Mouse (Mus musculus) MEL (cell line): ENCODE results near the gene Ncf4. TPM values are rescaled to one million over a fixed set of nuclear protein-coding genes. Genes with fewer than 3 reads are reported as not detected.

Source experiments
- DNase-seq: peaks from one replicate; pipeline ENCODE4 v3.0.0; 2011; ENCODE audit warnings: low read depth, low spot score
- H3K27ac ChIP-seq: 2 replicates; pipeline ENCODE4 v1.5.1; 2012; ENCODE audit warnings: low read depth, mild to moderate bottlenecking, control low read depth, low read length, moderate library complexity; ENCODE audit not compliant: control insufficient read depth
- H3K27me3 ChIP-seq, 2 experiments: fragments of 150-350 bp in 1 of 2; sonication (generic) in 1 of 2; 2 replicates each; pipeline ENCODE4 v1.6.1; 2012; ENCODE audit warnings: low read length in 2 of 2, mild to moderate bottlenecking in 2 of 2, improper control_type of control experiment in 1 of 2, moderate library complexity in 1 of 2; ENCODE audit not compliant: insufficient read depth in 2 of 2, control insufficient read depth in 1 of 2
- H3K36me3 ChIP-seq, 2 experiments: 2 replicates each; pipeline ENCODE4 v1.6.1; 2012 to 2014; ENCODE audit warnings: low read length in 2 of 2, improper control_type of control experiment in 1 of 2, inconsistent platforms in 1 of 2, mild to moderate bottlenecking in 1 of 2; ENCODE audit not compliant: insufficient read depth in 2 of 2, control insufficient read depth in 1 of 2
- H3K4me1 ChIP-seq, 2 experiments: fragments of 150-350 bp in 1 of 2; sonication (generic) in 1 of 2; 2 replicates each; pipeline ENCODE4 v1.6.1; 2012; ENCODE audit warnings: low read length in 2 of 2, improper control_type of control experiment in 1 of 2, mild to moderate bottlenecking in 1 of 2; ENCODE audit not compliant: insufficient read depth in 2 of 2, control insufficient read depth in 1 of 2
- H3K4me3 ChIP-seq, 2 experiments: fragments of 150-350 bp in 1 of 2; sonication (generic) in 1 of 2; 2 replicates each; pipeline ENCODE4 v1.5.1; 2012; ENCODE audit warnings: low read depth in 2 of 2, low read length in 2 of 2, mild to moderate bottlenecking in 2 of 2, moderate library complexity in 2 of 2, control low read depth in 1 of 2, improper control_type of control experiment in 1 of 2; ENCODE audit not compliant: control insufficient read depth in 1 of 2, insufficient read depth in 1 of 2
- H3K79me2 ChIP-seq: 2 replicates; pipeline ENCODE4 v1.6.1; 2012; ENCODE audit warnings: mild to moderate bottlenecking, low read length, moderate library complexity; ENCODE audit not compliant: control insufficient read depth, poor library complexity, insufficient read depth
- H3K9ac ChIP-seq: 2 replicates; pipeline ENCODE4 v1.6.1; 2012; ENCODE audit warnings: low read depth, mild to moderate bottlenecking, control low read depth, low read length, moderate library complexity; ENCODE audit not compliant: control insufficient read depth, poor library complexity, severe bottlenecking
- H3K9me3 ChIP-seq: fragments of 150-350 bp; sonication (generic); replicated peaks from 2 replicates; pipeline ENCODE4 v1.6.1; 2012; ENCODE audit warnings: mild to moderate bottlenecking, low read length, improper control_type of control experiment, moderate library complexity; ENCODE audit not compliant: insufficient read depth
- CHD1 ChIP-seq: IDR thresholded peaks from 2 replicates; pipeline ENCODE4 v1.6.1; 2012; ENCODE audit warnings: low read depth, mild to moderate bottlenecking, inconsistent platforms, low read length, improper control_type of control experiment
- CHD2 ChIP-seq: IDR thresholded peaks from 2 replicates; pipeline ENCODE4 v1.6.1; 2011; ENCODE audit warnings: low read length, improper control_type of control experiment
- CTCF ChIP-seq, 3 experiments: IDR thresholded peaks in 2 of 3; conservative IDR thresholded peaks in 1 of 3; 2 replicates each; pipeline ENCODE4 v1.5.1; 2011 to 2012; ENCODE audit warnings: low read length in 3 of 3, low read depth in 2 of 3, mild to moderate bottlenecking in 2 of 3, improper control_type of control experiment in 1 of 3, inconsistent platforms in 1 of 3, mixed read lengths in 1 of 3, moderate library complexity in 1 of 3; ENCODE audit not compliant: control insufficient read depth in 1 of 3, insufficient read depth in 1 of 3, poor library complexity in 1 of 3, severe bottlenecking in 1 of 3
- E2F4 ChIP-seq: IDR thresholded peaks from 2 replicates; pipeline ENCODE4 v1.6.1; 2011; ENCODE audit warnings: low read depth, low read length, improper control_type of control experiment, borderline replicate concordance
- ELF1 ChIP-seq: IDR thresholded peaks from 2 replicates; pipeline ENCODE4 v1.6.1; 2014; ENCODE audit warnings: low read depth, mild to moderate bottlenecking, inconsistent platforms, low read length, improper control_type of control experiment, moderate library complexity
- GATA1 ChIP-seq: IDR thresholded peaks from 2 replicates; pipeline ENCODE4 v1.6.1; 2011; ENCODE audit warnings: low read depth, low read length, improper control_type of control experiment
- KAT2A ChIP-seq: conservative IDR thresholded peaks from 2 replicates; pipeline ENCODE4 v1.6.1; 2012; ENCODE audit warnings: low read depth, low read length, improper control_type of control experiment, inconsistent platforms
- MAFK ChIP-seq: IDR thresholded peaks from 2 replicates; pipeline ENCODE4 v1.6.1; 2011; ENCODE audit warnings: low read depth, mild to moderate bottlenecking, low read length, improper control_type of control experiment, borderline replicate concordance
- MXI1 ChIP-seq: IDR thresholded peaks from 2 replicates; pipeline ENCODE4 v1.6.1; 2011; ENCODE audit warnings: mild to moderate bottlenecking, low read depth, low read length, improper control_type of control experiment
- POLR2A ChIP-seq, 2 experiments: IDR thresholded peaks; 2 replicates each; pipeline ENCODE4 v1.6.1; 2011 to 2012; ENCODE audit warnings: low read length in 2 of 2, mild to moderate bottlenecking in 2 of 2, control low read depth in 1 of 2, improper control_type of control experiment in 1 of 2, low read depth in 1 of 2, moderate library complexity in 1 of 2; ENCODE audit not compliant: control insufficient read depth in 1 of 2, insufficient read depth in 1 of 2, poor library complexity in 1 of 2
- POLR2AphosphoS2 ChIP-seq: IDR thresholded peaks from 2 replicates; pipeline ENCODE4 v1.6.1; 2011; ENCODE audit warnings: low read length, improper control_type of control experiment
- RAD21 ChIP-seq: IDR thresholded peaks from 2 replicates; pipeline ENCODE4 v1.6.1; 2011; ENCODE audit warnings: mild to moderate bottlenecking, low read depth, low read length, improper control_type of control experiment
- RCOR1 ChIP-seq: IDR thresholded peaks from 2 replicates; pipeline ENCODE4 v1.6.1; 2012; ENCODE audit warnings: low read depth, mild to moderate bottlenecking, inconsistent platforms, low read length, improper control_type of control experiment
- SIN3A ChIP-seq: IDR thresholded peaks from 2 replicates; pipeline ENCODE4 v1.6.1; 2012; ENCODE audit warnings: low read length, improper control_type of control experiment, inconsistent platforms
- USF1 ChIP-seq: IDR thresholded peaks from 2 replicates; pipeline ENCODE4 v1.6.1; 2014; ENCODE audit warnings: low read depth, mild to moderate bottlenecking, inconsistent platforms, low read length, improper control_type of control experiment, moderate library complexity
- ZC3H11A ChIP-seq: IDR thresholded peaks from 2 replicates; pipeline ENCODE4 v1.6.1; 2012; ENCODE audit warnings: low read depth, mild to moderate bottlenecking, inconsistent platforms, low read length, improper control_type of control experiment
- polyA plus RNA-seq, 2 experiments: library from polyadenylated mRNA; stranded (reverse) in 1 of 2; unstranded in 1 of 2; fragments of >175 nt in 1 of 2; fragments of >200 nt in 1 of 2; gene quantifications; 2 replicates each; pipeline versions ENCODE4 v1.2.1 to v1.2.4; 2012; ENCODE audit warnings: low replicate concordance in 2 of 2, low read depth in 1 of 2; ENCODE audit not compliant: insufficient read length in 2 of 2, insufficient read depth in 1 of 2, missing spikeins in 1 of 2
- total RNA-seq: library from RNA; depleted of rRNA; stranded (reverse); fragments of 300-350 nt; gene quantifications from 2 replicates; pipeline ENCODE4 v1.2.3, GENCODE M21; 2012; rRNA removed

Gene Ncf4
- total and polyA plus RNA-seq, 3 experiments = 1.7 to 16.5 TPM; not detected in 1

- H3K9me3 ChIP-seq = no peaks in the 10 kb centered on the region
- peaks cover 9 to 51% of the 10 kb centered on the region in 2 experiments for H3K4me1 ChIP-seq
- no peak overlapping the region for H3K9ac ChIP-seq
- TF ChIP-seq GATA1 (no peak), CHD2 (no peak), USF1 (no peak), E2F4 (no peak), RCOR1 (no peak), MXI1 (no peak), KAT2A (no peak), CTCF (IDR thresholded peaks at IDR 0.05 in 2 of 3, conservative IDR thresholded peaks at IDR 0.05 in 1 of 3; ENCODE audit: control insufficient read depth in 1 of 3, insufficient read depth in 1 of 3, low read depth in 2 of 3, low read length in 3 of 3, poor library complexity in 1 of 3, severe bottlenecking in 1 of 3) (no peak), ELF1 (no peak), SIN3A (no peak), RAD21 (no peak), POLR2AphosphoS2 (no peak), POLR2A (IDR thresholded peaks at IDR 0.05; ENCODE audit: control insufficient read depth in 1 of 2, insufficient read depth in 1 of 2, low read depth in 1 of 2, low read length in 2 of 2, poor library complexity in 1 of 2) (no peak), ZC3H11A (no peak), MAFK (no peak)
- H3K4me3 ChIP-seq = no peak overlapping the region
- H3K79me2 ChIP-seq = no peaks in the 10 kb centered on the region
- peaks cover 0 to 22% of the 10 kb centered on the region in 2 experiments; a peak in 2 of 4 replicates for H3K36me3 ChIP-seq
- H3K27me3 ChIP-seq = no peaks in the 10 kb centered on the region
- H3K27ac ChIP-seq = no peak overlapping the region
- no peak for DNase-seq
Observed at GRCm38 (mm10) chr15:78309865-78310264, 65.3 kb downstream of the Ncf4 start.

- Histone ChIP-seq H3K9ac (no peak overlapping the region), H3K4me1 (peaks cover 9 to 47% of the 10 kb centered on the region in 2 experiments), H3K27ac (peak overlapping the region; percentile 1; the same call in 1 of the 2 replicates), H3K79me2 (no peaks in the 10 kb centered on the region), H3K4me3 (no peak overlapping the region), H3K9me3 (no peaks in the 10 kb centered on the region), H3K27me3 (no peaks in the 10 kb centered on the region), H3K36me3 (peaks cover 0 to 19% of the 10 kb centered on the region in 2 experiments; a peak in 2 of 4 replicates)
- no peak for DNase-seq
- TF ChIP-seq CHD1 (no peak), MXI1 (no peak)
Observed at GRCm38 (mm10) chr15:78310971-78311370, 66.4 kb downstream of the Ncf4 start.

Other genes starting within 250 kb of the Ncf4 start
- gene Cacng2, start 124.8 kb upstream of the Ncf4 start, total RNA-seq = not detected in 2 replicates
- gene Cacng2, start 124.8 kb upstream of the Ncf4 start, polyA plus RNA-seq = not detected
- 9.7 and 10.4 TPM in 2 replicates for gene Ift27, start 70.7 kb upstream of the Ncf4 start, total RNA-seq
- gene Ift27, start 70.7 kb upstream of the Ncf4 start, polyA plus RNA-seq = 10 to 100 TPM in 1 of 2 experiments, not detected in 1; 18.0 TPM
- not detected in 2 replicates for gene Pvalb, start 38.4 kb upstream of the Ncf4 start, total RNA-seq
- gene Pvalb, start 38.4 kb upstream of the Ncf4 start, polyA plus RNA-seq = not detected
- gene Csf2rb2, start 60.9 kb downstream of the Ncf4 start, total RNA-seq = 0.33 and 0.54 TPM in 2 replicates
- gene Csf2rb2, start 60.9 kb downstream of the Ncf4 start, polyA plus RNA-seq = 1 to 10 TPM in 1 of 2 experiments, not detected in 1; 1.8 TPM
- gene Csf2rb, start 81.0 kb downstream of the Ncf4 start, total RNA-seq = 2.4 and 3.2 TPM in 2 replicates
- 10 to 100 TPM in 1 of 2 experiments, not detected in 1; 10.1 TPM for gene Csf2rb, start 81.0 kb downstream of the Ncf4 start, polyA plus RNA-seq
- gene Tex33, start 151.1 kb downstream of the Ncf4 start, total RNA-seq = 4.1 and 4.7 TPM in 2 replicates
- 1 to 10 TPM in 1 of 2 experiments, not detected in 1; 4.3 TPM for gene Tex33, start 151.1 kb downstream of the Ncf4 start, polyA plus RNA-seq
- gene Tst, start 161.1 kb downstream of the Ncf4 start, total RNA-seq = 34.8 and 36.3 TPM in 2 replicates
- 10 to 100 TPM in 1 of 2 experiments, not detected in 1; 29.5 TPM for gene Tst, start 161.1 kb downstream of the Ncf4 start, polyA plus RNA-seq
- 38.6 and 38.7 TPM in 2 replicates for gene Mpst, start 161.6 kb downstream of the Ncf4 start, total RNA-seq
- 10 to 100 TPM in 1 of 2 experiments, not detected in 1; 86.7 TPM for gene Mpst, start 161.6 kb downstream of the Ncf4 start, polyA plus RNA-seq
- not detected in 2 replicates for gene Kctd17, start 183.8 kb downstream of the Ncf4 start, total RNA-seq
- not detected for gene Kctd17, start 183.8 kb downstream of the Ncf4 start, polyA plus RNA-seq
- gene Tmprss6, start 223.8 kb downstream of the Ncf4 start, total RNA-seq = 0.12 and 0.33 TPM in 2 replicates
- under 1 TPM in 1 of 2 experiments, not detected in 1; 0.11 TPM for gene Tmprss6, start 223.8 kb downstream of the Ncf4 start, polyA plus RNA-seq